Mouse (Mus musculus) embryo, embryonic 10 days (tissue): ENCODE measurements around the gene Ankrd39.
"Not testable (repeated sequence)": the region's sequence is repeated elsewhere in the genome, so short reads cannot be mapped to it uniquely, and the experiment has no call there.

Experiments used
- DNase-seq: peaks from one replicate; pipeline ENCODE4 v3.0.0-alpha.2; 2015; ENCODE audit warnings: low spot score

The Ankrd39 gene

DNA sequence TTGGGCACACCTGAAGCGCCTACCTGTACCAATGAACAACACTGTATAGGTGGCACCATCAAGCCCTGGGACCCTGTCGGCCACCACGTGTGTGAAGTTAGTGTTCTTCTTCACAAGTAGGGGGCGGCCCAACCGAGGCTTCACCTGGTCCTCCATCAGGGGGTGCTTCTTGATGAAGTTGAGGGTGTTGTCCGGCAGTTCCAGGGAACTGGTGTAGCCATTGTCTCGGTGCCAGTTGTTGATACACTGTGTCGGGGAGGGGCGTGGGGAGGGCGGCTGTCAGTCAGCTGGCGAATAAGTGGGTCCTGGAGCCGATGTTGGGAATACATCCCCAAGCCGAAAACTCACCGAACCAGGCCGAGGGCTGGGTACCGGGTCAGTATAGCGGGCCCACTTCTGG, 4.7 kb upstream of the Ankrd39 start:
- no peak for DNase-seq

DNA sequence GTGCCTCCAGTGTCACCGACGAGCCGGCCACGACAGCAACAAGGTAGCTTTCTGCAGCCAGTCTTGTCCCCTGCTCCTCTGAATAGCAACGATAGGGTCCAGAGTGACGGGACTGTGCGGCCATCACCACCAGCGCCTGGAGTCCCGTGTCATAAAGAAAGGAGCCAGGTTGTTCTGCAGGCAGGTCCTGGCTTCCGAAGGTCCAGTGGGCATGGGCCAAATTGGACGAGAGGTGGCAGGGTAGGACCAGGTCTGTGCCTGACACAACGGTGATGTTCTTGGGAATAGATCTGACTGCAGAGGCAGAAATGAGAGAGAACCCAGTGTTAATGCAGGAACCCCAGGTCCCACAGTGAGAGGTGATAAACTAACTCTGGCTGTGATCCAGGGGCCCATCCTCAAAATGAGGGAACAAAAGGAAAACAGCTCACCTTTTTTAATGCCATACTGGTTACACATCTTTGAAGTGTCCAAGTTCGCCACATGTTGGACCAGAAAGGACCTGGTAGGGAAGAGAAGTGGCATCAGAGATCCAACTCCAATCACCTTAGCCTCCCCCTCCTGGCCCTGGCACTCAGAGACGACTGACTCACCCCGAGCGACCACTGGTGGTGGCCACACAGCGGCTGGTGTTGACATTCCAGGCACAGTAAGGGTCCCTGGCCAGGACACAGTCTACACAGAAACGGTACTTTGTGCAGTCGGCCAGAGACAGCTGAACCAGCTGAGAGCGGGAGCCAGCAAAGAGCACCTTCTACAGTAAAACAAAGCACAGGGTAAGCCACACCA, 3.0 kb upstream of the Ankrd39 start:
- DNase-seq = no peak

DNA sequence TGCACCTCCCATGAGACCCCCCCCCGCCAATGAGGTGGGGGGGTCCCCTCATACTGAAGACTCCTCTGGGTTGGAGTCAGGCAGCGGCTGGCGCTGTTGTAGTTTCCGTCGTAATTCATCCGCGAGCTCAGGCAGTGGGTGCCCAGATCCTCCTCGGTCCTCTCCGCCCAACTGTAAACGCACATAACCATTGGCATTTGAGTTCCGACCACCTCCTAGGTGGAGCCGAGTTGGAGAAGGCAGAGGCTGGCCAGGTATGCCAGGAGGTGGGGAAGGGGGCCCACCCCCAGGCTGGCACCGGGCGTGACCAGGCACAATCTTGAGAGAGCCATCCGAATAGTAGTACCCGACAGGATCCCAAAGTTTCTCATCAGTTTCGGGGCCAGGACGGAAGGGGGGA, 2.2 kb upstream of the Ankrd39 start:
- no peak for DNase-seq

DNA sequence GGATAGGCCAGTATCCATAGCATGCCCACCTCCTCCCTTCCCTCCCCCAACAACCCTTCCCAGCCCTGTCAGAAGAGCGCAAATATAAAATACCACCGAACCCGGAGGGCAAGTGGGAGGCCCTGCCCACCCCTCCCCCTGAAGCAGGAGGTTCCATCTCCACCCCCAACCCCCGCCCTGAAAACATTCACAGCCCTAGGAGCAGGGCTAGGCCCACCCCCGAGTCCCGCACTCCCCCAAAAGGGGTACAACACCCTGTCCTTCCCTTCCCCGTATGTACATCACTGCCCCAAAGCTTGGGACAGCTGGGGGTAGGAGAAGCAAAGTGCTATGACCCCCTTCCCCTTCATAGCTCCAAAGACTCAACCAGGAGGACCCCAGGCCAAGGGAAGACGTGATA, 1.5 kb upstream of the Ankrd39 start:
- DNase-seq = no peak

DNA sequence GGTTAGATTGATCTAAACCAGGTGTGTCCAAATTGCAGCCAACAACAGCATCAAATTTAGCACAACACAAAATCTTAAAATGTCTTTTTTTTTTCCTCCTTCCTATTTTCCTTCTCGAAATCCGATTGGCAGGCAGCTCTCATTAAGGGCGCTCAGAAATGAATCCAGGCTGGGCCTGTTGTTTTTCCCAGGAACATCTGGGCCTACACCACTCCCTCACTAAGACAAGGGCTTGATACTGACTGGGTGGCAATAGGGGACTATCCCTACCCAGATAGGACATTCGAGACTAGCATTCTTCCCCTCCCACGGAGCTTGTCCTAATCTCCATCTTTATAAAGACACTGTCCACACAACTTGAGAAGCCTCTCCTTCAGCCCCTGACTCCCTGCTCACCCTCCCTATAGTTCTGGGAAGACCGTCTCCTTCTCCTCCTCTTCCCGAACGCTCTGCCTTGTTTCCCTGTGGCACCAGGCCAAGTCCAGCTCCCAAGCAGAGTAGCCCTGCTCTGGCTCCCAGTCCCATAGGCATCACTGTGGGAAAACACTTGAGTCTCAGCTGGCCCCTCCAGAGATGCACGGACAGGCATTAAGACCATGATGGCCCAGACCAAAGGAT, 845 bp upstream of the Ankrd39 start:
- DNase-seq = no peak

DNA sequence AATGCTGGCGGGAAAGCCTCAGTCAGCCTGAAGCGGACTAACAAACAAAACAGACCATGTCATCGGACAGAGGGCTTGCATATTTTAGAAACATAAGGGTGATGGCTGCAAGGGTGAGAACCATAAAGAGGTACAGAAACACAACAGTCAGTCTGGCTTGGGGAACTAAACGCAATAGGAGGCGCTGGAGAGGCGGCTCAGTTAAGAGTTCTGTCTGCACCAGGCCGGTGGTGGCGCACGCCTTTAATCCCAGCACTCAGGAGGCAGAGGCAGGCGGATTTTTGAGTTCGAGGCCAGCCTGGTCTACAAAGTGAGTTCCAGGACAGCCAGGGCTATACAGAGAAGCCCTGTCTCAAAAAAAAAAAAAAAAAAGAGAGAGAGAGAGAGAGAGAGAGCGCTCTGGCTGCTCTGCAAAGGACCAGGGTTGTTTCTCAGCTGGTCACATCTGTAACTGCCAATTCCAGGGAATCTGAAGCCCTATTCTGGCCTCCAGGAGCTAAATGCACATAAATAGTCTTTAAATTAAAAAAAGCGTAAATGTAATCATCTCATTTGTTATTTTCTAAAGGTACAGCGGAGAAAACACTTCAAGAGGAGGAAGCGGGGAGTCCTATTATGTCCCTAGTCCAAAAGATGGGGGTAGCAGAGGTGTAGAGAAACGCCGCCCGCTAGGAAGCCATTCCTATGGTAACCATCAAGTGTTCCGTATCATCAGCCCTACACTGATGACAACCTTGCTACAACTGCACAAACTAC, 1.2 kb downstream of the Ankrd39 start:
- peak; percentile 36 for DNase-seq

DNA sequence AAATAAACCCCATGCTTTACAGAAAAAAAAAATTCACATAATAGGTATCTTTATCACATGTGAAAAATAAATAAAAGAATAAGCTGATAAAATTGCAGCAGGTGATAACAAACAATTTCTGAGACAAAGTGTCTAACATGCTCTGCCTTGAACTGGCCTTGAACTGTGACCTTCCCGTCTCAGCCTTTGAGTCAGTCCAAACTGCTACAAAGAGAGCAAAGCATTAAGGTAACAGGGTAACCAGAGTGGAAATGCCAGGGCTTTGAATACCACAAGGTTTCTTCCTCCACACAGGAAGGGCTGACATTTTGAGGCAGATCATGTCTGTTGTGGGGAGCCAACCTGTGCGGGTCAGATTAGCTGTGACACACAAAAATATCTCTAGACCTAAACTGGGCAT, 1.9 kb downstream of the Ankrd39 start:
- DNase-seq = no peak

DNA sequence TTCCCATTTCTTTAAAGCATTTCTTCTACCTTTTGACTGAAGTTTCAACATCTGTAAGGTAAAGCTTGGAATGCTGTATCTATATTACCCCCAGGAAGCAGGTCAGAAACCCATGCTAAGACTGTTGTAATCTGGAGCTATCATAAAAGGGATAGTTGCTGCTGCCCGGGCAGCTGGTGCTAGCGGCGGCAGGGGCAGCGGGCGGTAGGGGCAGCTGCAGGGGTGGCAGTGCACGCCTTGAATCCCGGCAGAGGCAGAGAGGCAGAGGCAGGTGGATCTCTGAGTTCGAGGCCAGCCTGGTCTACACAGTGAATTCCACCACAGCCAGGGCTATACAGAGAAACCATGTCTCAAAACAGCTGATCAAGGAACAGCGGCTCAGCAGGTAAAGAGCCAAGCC, 4.3 kb downstream of the Ankrd39 start:
- DNase-seq = no peak

DNA sequence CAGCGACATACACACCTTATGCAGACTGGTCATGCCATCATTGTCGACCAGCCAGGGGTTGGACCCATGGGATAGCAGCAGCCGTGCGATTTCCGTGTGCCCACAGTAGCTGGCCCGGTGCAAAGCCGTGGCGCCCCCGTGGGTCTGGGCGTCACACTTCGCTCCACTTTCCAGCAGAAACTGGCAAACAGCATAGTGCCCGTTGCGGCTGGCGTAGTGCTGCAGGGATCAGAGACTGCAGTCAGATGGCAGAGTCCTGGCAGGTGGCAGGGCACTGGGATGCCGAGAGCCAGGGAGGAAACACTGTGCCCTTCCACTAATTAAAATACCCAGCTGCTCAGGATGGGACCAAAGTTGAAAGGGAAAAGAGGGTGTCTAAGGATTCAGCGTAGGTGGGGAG, 5.4 kb downstream of the Ankrd39 start:
- no peak for DNase-seq

DNA sequence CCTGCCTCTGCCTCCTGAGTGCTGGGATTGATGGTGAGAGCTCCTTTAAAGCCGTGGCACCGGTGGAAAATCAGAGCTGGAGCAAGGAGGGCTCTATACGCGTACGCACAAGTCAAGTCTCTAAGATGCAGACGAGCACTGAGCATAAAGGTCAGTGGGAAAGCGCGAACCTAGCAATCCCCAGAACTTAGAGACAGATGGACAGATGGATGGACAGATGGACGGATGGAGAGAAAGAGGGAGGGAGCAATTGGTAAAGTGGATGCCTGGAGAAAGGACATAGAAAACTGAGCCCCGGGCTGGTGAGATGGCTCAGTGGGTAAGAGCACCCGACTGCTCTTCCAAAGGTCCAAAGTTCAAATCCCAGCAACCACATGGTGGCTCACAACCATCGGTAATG, 6.4 kb downstream of the Ankrd39 start:
- DNase-seq = no peak

DNA sequence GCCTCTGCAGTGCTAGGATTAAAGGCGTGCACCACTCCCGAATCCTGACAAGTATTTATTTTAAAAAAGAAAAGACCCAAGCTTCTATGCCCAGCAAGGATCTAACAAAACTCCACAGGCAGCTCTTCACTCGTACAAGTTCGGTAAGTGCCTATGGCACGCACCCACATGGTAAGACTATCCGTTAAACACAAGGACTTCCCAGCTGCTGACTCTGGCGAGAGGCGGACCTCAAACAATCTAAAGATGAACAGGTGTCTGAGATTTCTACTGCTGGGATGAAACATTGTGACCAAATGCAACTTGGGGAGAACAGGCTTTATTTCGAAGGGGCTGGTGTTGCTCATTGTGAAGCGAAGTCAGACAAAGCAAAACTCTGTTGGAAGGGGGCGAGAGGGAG, 7.1 kb downstream of the Ankrd39 start:
- DNase-seq = no peak

DNA sequence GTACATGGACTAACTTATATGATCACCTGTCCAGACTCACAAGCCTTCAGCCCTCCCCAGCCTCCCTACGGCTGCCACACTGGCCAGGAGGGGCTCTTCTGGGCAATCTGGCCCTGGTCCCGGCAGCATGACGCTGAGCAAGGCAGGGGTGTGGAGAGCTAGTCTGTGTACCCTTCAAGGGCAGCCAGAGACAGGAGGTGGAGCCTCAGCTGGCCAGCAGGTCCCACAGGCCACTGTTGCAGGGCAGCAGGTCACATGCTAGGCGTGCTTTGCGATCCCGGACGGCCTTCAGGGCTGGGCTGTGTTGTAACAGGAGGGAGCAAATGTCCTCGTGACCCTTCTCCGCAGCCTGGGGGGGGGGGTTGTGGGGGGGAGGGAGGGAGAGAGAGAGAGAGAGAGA, 8.1 kb downstream of the Ankrd39 start, which contains the start of gene Gm42417:
TSS of gene Gm42417 (minus strand) at position 244 of the 400 bp plus-strand sequence.
- DNase-seq = peak; percentile 66

DNA sequence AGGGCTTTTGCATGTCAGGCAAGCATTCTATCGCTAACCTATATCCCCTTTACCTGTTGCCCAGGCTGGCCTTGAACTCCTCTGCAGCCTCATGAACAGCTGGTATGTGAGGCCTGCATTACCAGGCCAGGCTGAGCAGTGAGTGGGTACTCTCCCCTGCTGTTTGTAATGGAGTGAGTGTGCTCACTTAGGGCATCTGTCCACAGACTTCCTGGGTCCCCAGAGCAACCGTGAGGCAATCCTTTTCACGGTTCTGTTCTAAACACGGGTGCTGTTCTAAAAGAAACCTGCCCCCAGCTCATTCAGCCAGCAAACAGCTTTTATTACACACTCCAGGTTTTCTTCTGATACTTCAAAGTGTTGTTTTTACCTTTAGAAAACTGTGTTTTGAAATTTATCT, 8.5 kb downstream of the Ankrd39 start:
- no peak for DNase-seq

DNA sequence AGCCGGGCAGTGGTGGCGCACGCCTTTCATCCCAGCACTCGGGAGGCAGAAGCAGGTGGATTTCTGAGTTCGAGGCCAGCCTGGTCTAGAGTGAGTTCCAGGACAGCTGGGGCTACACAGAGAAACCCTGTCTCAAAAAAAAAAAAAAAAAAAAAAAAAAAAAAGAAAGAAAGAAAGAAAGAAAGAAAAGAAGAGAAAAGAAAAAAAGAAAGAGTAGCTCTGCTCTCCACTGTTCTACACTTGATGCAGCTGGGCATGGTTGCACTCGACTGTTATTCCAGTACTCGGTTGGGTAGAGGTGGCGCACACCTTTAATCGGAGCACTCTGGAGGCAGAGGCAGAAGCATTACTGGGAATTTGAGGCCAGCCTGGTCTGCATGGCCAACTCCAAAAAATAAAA, 10.5 kb downstream of the Ankrd39 start, which contains the start of gene Ankrd23:
TSS of gene Ankrd23 (minus strand) at position 101 of the 400 bp plus-strand sequence.
- DNase-seq = not testable (repeated sequence)

DNA sequence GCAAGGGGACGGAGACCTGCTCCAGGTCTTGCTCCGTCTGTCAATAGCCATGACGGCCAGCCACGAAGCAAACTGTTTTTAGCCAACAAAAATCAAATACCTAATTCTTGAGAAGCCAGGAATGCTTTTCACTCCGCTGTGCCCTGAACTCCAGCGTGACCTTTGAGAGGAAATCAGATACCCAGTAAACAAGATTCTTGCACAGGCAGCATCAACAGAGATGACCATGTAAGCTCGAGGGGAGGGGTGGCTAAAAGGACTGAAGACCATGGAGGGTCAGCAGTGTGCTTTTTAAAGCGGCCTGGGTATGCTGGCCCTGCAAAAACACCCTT, 10.9 kb downstream of the Ankrd39 start:
- DNase-seq = no peak

DNA sequence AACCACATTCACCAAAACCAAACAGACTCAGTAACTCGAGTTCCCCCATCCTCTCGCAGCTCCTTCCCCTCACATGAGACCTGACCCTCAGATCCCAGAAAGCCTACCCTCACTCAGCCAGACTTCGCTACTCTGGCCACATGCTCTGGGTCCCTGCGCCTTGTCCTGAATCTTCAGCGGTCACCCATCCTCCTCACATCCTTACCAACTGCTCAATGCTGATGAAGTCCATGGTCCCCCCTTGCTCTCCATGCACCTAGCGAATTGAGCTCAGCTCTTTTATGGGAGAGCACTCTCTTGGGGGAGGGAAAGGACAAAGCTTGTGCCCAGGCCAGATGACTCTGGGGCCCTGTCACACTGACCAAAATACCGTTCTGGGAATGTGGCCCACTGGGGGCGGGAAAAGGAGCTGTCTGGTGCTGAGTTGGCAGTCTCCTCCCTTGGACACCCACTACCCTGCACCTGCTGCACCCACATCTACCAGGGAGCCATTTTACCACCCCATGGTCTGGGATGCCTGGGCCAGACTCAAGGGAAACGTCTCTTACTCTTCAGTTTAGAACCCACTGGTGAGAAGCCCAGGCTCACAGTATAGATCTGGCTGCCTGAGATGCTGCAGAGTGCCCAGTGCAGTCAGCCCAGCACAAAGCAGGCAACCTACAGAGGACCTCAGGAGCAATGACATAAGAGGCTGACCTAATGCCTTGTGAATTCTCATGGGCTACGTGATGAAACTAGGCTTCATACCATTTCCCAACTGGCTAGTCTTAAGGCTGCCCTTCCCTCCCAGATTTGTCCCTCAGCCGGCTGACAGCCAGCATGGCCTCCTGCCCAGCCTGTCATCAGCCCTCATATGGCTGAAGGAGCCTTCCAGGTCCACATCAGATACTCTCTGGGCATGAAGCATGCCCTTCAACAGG, 11.5 kb downstream of the Ankrd39 start:
- no peak for DNase-seq

DNA sequence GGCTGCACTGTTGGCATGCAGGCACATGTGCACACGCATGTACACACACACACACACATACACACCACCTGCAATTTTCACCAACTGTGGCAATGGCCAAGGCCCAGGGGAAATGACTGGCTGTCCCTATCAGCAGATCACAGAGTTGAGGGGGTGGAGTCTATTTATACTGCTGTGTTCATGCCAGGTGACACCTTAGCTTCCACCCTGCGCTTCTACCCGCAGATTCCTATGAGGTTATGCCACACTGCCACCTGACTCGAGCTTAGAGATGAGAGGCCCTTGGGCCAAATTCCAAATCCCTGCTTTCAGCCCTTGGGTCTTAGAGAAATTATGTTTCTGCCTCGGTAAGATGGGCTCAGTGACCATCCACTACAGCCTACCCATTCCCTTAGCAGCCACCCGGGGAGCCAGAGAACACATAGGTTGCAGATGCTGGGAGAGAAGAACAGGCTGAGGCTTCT, 12.6 kb downstream of the Ankrd39 start:
- no peak for DNase-seq

DNA sequence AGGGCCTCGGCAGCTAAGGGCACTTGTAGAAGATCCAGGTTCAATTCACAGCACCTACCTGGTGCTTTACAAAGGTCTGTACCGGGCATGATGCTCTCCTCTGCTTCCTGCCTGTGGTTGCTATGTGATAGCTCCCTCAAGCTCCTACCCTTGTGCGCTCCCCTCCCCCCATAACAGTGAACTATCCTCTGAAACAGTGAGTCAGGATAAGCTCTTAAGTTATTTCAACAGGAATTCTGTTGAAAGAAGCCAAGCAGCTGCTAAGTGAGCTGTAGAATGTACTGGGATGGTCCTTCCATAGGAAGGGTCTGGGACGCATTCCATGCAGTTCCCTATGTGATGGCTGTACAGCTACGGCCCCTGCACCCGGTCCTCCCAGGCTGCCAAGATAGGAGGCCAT, 13.7 kb downstream of the Ankrd39 start:
- no peak for DNase-seq

DNA sequence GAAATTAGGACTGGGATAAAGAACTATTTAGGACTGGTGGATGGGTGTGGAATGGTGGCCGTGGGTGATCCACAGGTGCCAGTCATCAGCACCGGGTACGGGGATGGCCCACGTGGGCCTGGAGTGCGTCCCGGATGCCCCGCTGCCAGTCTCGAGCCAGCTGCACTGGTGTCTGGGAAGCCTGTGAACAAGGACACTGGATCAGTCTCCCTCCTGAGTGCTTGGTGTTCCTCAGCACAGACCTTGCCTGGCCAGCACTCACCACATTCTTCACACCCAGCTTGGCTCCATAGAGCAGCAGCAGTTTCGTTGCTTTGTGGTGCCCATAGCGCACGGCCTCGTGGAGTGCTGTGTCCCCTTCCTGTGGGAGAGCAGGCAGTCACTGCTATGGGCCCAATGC, 15.8 kb downstream of the Ankrd39 start:
- DNase-seq = no peak

DNA sequence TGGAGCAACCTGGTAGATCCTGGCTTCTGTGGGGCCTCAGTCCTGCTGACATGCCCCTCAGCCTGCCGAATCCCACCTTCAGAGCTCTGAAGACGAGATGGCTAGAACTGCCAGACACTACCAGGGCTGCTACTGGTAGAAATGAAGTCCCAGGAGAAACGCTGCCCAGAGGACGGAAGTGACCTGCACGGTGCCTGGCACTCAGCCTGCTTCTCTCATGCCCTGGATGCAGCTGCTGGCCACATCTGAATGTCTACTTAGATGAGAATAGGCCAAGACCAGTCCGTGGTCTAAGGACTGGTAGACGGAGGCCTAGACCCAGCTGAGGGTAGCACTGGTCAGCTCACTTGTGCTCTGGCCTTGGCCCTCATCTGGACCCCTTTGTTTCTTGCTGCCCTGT, 16.3 kb downstream of the Ankrd39 start:
- no peak for DNase-seq

DNA sequence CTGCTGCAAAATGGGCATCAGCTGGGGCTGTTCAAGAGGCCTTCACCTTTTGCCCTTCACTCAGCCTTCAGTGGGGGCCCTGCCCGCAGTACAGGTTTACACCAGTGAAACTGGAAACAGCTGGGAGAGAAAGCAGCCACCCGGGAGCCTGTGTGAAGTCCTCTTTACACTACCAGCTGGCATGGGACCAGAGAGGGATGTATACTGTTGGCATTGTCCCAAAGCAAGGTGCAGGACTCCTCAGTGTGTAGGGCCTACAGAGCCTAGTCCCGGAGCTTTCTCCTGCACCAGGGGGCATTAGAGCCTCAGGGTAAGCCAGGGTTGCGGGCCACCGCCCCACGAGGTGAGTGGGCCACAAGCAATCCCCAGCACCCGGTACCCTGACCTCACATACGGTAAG, 16.8 kb downstream of the Ankrd39 start:
- no peak for DNase-seq

DNA sequence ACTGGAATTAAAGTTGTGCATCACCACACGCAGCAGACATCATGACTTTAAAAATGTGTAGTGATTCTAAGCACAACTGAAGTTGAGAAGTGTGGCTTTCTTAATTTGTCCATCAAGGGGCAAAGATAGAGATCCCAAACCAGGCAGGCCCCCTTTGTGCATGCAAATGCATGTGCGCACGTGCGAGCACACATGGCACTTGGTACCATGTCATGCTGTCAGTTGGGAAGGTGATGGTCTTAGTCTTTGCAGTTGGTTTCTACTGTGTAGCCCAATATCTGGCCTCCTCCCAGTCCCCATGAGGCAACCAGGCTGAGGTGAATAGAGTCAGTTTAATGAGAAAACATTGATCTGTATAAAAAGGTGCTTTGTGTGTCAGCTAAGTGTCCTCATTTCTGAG, 17.4 kb downstream of the Ankrd39 start:
- DNase-seq = no peak
